Mouse (Mus musculus) left cerebral cortex, adult 9 months (tissue): Measurements from ENCODE around the gene C130026I21Rik.
"Not testable (repeated sequence)": the region's sequence is repeated elsewhere in the genome, so short reads cannot be mapped to it uniquely, and the experiment has no call there.

Experiments
- DNase-seq, 2 experiments: peaks; one replicate each; pipeline ENCODE4 v3.0.0; 2022; ENCODE audit warnings: low spot score in 2 of 2

The C130026I21Rik gene

DNA sequence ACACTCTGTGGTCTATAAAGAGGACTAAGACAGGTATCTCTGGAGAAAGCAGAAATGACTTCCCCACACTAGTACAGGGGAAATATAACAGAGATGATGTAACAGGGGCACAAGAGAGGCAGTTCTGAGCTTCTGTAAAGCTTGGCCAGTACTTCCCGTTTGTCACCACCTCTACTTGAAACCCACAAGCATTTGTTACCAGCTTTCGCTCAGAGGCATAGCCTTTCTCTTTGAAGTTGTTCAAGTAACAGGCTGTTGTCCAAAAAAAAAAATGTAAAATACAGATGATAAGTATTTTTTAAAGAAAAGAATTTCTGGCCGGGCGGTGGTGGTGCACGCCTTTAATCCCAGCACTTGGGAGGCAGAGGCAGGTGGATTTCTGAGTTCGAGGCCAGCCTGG, 236.8 kb downstream of the C130026I21Rik start:
- not testable (repeated sequence) for DNase-seq

DNA sequence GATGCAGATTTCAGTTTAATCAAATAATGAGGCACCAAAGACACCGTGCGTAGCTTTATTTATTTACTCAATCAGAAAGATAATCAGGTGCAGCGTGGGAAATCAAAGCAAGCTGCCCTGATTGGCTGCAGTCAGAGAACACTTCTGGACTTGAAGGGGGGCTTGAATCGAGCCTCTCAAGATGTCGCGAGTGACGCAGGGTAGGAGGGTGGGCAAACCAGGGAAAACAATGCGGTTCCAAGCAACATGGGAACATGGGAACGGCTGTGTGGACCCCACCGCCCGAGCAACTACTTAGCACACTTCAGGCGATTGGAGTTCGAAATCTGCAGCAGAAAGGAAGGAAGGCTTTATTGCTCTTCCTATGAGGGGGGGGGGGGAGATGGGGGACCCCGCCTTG, 240.2 kb downstream of the C130026I21Rik start:
- DNase-seq: not testable (repeated sequence)

- not testable (repeated sequence) for DNase-seq
These were observed 258.4 kb downstream of the C130026I21Rik start for GRCm38 (mm10) chr1:85011933-85012332.

DNA sequence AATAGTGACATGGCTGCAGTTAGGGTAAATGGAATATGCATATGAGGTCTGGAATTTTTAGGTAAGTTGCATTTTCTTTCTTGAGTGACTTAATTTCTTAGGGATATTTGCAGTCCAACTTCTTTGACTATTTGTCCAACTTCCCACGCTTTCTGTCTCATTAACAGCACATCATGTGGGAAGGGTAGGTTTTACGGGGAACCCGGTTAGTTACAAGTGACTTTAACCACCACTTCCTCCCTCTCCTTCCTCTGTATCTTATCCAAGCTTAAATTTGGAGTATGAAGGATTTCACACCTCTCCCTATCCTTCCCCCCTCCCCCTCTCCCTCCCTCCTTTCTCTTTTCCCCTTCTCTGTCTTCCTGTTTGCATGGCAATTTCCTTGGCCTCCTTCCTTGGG, 259.4 kb downstream of the C130026I21Rik start:
- not testable (repeated sequence) for DNase-seq

DNA sequence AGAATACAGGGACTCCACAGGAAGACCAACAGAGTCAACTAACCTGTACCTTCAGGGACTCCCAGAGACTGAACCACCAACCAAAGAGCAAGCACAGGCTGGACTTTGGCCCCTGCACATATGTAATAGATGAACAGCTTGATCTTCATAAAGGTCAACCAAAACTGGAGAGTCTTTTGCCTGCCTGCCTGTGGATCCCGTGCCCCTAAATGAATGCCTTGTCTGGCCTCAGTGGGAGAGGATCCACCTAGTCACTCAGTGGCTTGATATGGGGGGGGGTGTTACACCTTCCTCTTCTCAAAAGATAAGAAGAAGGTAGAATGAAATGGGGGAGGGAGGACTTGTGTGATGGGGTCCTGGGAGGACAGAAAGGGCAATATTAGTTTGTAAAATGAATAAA, 262.6 kb downstream of the C130026I21Rik start:
- DNase-seq: not testable (repeated sequence)

GRCm38 (mm10) chr1:84999241-84999640, 271.1 kb downstream of the C130026I21Rik start:
- not testable (repeated sequence) for DNase-seq

DNA sequence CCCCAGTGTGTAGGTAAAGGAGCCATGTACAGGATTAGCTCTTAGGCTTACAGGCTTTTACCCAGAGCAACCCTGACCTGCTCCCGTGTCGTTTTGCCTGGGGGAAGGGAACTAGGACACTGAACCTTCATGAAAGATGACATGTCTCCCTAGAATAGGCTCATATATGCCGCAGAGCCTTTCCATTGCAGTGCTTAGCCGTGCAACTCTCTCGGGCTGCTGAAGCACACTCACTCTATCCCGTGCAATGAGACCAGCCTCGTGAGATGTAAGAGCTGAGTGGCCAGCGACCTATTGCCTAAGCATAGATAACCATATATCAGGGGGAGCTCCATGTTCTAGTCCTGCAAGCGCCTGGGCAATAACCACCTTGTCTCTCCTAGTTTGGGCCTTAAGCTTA, 274.1 kb downstream of the C130026I21Rik start:
- DNase-seq: not testable (repeated sequence)

- not testable (repeated sequence) for DNase-seq
These were observed 275.9 kb downstream of the C130026I21Rik start for GRCm38 (mm10) chr1:84994461-84994860.

GRCm38 (mm10) chr1:84993688-84994319, 276.6 kb downstream of the C130026I21Rik start:
- DNase-seq: not testable (repeated sequence)

- DNase-seq: not testable (repeated sequence)
These were observed 277.1 kb downstream of the C130026I21Rik start for GRCm38 (mm10) chr1:84993235-84993634.

GRCm38 (mm10) chr1:84992827-84993226, 277.5 kb downstream of the C130026I21Rik start:
- not testable (repeated sequence) for DNase-seq

GRCm38 (mm10) chr1:84989044-84989443, 281.3 kb downstream of the C130026I21Rik start:
- not testable (repeated sequence) for DNase-seq

- DNase-seq: not testable (repeated sequence)
These were observed 282.6 kb downstream of the C130026I21Rik start for GRCm38 (mm10) chr1:84987729-84988128.

DNA sequence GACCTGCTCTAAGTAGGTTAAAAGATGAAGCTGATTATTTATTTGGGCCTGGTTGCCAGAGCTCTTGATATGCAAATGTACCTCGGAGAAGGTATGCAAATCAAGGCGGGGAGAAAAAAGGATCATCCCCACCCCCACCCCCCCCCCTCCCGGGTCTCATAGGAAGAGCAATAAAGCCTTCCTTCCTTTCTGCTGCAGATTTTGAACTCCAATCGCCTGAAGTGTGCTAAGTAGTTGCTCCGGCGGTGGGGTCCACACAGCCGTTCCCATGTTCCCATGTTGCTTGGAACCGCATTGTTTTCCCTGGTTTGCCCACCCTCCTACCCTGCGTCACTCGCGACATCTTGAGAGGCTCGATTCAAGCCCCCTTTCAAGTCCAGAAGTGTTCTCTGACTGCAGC, 308.6 kb downstream of the C130026I21Rik start:
- DNase-seq: not testable (repeated sequence)

- not testable (repeated sequence) for DNase-seq
These were observed 312.7 kb downstream of the C130026I21Rik start for GRCm38 (mm10) chr1:84957713-84958112.

DNA sequence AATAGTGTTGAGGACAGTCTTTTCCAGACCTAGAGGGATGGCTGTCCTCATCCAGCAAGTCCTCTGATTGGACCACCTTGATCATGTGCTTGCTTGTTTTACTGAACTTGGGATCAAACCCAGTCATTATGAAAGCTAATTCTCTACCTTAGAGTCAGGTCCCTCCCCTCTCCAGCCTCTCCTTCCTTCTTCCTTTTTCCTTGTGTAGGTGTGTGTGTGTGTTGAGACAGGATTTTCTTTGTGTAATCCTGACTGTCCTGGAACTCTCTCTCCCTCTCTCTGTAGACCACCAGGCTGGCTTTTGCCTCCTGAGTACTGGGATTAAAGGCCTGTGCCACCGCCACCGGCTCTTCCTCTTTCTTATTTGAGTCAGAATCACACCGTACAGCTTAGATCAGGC, 313.6 kb downstream of the C130026I21Rik start:
- DNase-seq: not testable (repeated sequence)

- no peak for DNase-seq
These were observed 317.7 kb downstream of the C130026I21Rik start for GRCm38 (mm10) chr1:84952456-84953181.

DNA sequence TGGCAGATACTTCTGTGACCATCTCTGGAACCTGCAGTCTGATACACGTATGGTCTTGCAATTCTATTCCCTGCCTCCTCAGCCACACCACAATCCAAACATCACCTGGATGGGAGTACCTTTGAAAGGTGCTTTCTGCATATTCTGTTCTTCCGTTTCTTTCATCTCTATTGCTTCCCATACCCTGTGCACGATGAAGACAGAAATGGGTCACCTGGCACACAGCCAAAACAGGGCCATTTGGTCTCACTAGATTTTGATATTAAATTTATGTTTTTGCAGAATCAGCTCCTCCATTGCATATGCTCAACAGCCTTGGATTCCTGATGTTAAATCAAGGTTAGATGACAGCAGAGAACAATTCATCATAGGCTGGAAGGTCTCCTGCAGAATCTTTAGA, 318.8 kb downstream of the C130026I21Rik start:
- DNase-seq: no peak

GRCm38 (mm10) chr1:84947390-84947789, 323.0 kb downstream of the C130026I21Rik start:
- no peak for DNase-seq

GRCm38 (mm10) chr1:84945950-84946349, 324.4 kb downstream of the C130026I21Rik start:
- DNase-seq: no peak

- DNase-seq: no peak
These were observed 326.8 kb downstream of the C130026I21Rik start for GRCm38 (mm10) chr1:84943549-84943948.
